Mouse (Mus musculus): ENCODE data around the gene 0610040J01Rik. TPM values are rescaled to one million over a fixed set of nuclear protein-coding genes. Genes with fewer than 3 reads are reported as not detected.

The 0610040J01Rik gene
- total and polyA plus RNA-seq, 2 experiments from 2014 or later: 4.8 to 7.5 TPM

- Histone ChIP-seq H3K27ac (no peak overlapping the region), H3K27me3 (ENCODE audit: insufficient read depth, low read length) (no peaks in the 10 kb centered on the region), H3K4me1 (ENCODE audit: insufficient read depth, low read length) (no peaks in the 10 kb centered on the region), H3K4me2 (ENCODE audit: low read depth, low read length) (no peak overlapping the region), H3K9ac (replicated peaks; ENCODE audit: low read length) (no peak overlapping the region), H3K9me3 (ENCODE audit: low read length) (no peaks in the 10 kb centered on the region), H3K36me3 (ENCODE audit: insufficient read depth, low read length) (no peaks in the 10 kb centered on the region), H3K4me3 (ENCODE audit: low read length) (no peak overlapping the region)
- WGBS: 84% methylated on average over 10 of the region's 10 CpGs
- ATAC-seq (no peak), DNase-seq (ENCODE audit: low spot score) (no peak)
- no peak for TF ChIP-seq CTCF (IDR thresholded peaks at IDR 0.05; ENCODE audit: low read depth)
Measured at GRCm38 (mm10) chr5:63828380-63829185, 16.4 kb downstream of the 0610040J01Rik start.

DNA sequence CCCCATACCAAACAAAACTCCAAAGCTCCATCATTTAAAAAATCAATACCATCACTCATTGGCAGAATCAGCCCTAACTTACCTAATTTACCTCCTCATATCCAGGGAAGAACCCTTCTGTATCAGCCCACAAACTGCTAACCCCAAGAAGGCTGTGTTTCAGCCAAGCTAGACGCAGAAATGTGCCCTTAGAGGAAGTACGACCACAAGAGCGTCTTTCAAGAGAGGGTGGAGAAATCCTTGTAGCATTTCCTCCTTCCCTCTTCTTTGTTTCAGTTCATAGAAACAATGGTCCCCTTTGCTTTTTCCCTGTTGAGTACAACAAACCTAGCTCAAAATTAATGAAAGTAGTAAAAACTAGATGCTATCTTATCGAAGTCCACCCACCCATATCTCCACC is 18.9 kb downstream of the 0610040J01Rik start:
- Histone ChIP-seq H3K9me3 (ENCODE audit: low read length) (no peaks in the 10 kb centered on the region), H3K27me3 (ENCODE audit: insufficient read depth, low read length) (no peaks in the 10 kb centered on the region), H3K9ac (replicated peaks; ENCODE audit: low read length) (no peak overlapping the region), H3K27ac (no peak overlapping the region), H3K4me1 (ENCODE audit: insufficient read depth, low read length) (no peaks in the 10 kb centered on the region), H3K4me3 (ENCODE audit: low read length) (no peak overlapping the region), H3K4me2 (ENCODE audit: low read depth, low read length) (no peak overlapping the region), H3K36me3 (ENCODE audit: insufficient read depth, low read length) (no peaks in the 10 kb centered on the region)
- ATAC-seq (no peak), DNase-seq (ENCODE audit: low spot score) (no peak)
- no peak for TF ChIP-seq CTCF (IDR thresholded peaks at IDR 0.05; ENCODE audit: low read depth)
- 89% methylated on average over 4 of the region's 4 CpGs for WGBS

GRCm38 (mm10) chr5:63833955-63834354 is 21.8 kb downstream of the 0610040J01Rik start:
- H3K4me1 ChIP-seq (ENCODE audit: insufficient read depth, low read length): no peaks in the 10 kb centered on the region
- no peaks in the 10 kb centered on the region for H3K27me3 ChIP-seq (ENCODE audit: insufficient read depth, low read length)
- H3K9me3 ChIP-seq (ENCODE audit: low read length): no peaks in the 10 kb centered on the region
- 50% methylated on average over 5 of the region's 5 CpGs for WGBS
- no peak for TF ChIP-seq CTCF (IDR thresholded peaks at IDR 0.05; ENCODE audit: low read depth)
- no peak overlapping the region for H3K27ac ChIP-seq
- no peak for DNase-seq (ENCODE audit: low spot score)
- H3K9ac ChIP-seq (replicated peaks; ENCODE audit: low read length): no peak overlapping the region
- H3K4me3 ChIP-seq (ENCODE audit: low read length): no peak overlapping the region
- ATAC-seq: no peak
- H3K4me2 ChIP-seq (ENCODE audit: low read depth, low read length): no peak overlapping the region
- H3K36me3 ChIP-seq (ENCODE audit: insufficient read depth, low read length): no peaks in the 10 kb centered on the region

- Histone ChIP-seq H3K4me1 (ENCODE audit: insufficient read depth, low read length) (no peaks in the 10 kb centered on the region), H3K4me2 (ENCODE audit: low read depth, low read length) (no peak overlapping the region), H3K36me3 (ENCODE audit: insufficient read depth, low read length) (no peaks in the 10 kb centered on the region), H3K4me3 (ENCODE audit: low read length) (no peak overlapping the region), H3K27me3 (ENCODE audit: insufficient read depth, low read length) (no peaks in the 10 kb centered on the region), H3K27ac (no peak overlapping the region), H3K9me3 (ENCODE audit: low read length) (no peaks in the 10 kb centered on the region), H3K9ac (replicated peaks; ENCODE audit: low read length) (no peak overlapping the region)
- 60% methylated on average over 3 of the region's 3 CpGs for WGBS
- DNase-seq (ENCODE audit: low spot score) (no peak), ATAC-seq (no peak)
- no peak for TF ChIP-seq CTCF (IDR thresholded peaks at IDR 0.05; ENCODE audit: low read depth)
Measured at GRCm38 (mm10) chr5:63834435-63834834, 22.3 kb downstream of the 0610040J01Rik start.

DNA sequence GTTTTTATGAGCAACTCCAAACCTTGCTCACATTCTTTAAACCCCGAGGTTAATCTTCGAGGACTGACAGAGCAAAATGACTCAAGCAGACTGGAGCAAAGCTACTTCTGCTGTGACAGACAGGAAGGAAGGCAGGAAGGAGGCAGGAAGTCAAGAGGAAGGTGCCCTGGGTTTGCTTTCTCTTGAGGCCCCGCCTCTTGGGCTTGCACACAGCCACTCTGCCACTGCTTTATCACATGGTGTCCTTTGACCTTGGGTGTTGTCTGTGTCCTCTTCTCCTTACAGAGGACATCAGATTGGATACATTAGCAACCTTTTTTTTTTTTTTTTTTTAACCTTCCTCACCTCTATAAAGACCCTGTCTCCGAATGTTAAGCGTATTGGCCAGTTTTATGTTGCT is 25.0 kb downstream of the 0610040J01Rik start:
- DNase-seq (ENCODE audit: low spot score) (no peak), ATAC-seq (no peak)
- 86% methylated on average over 5 of the region's 5 CpGs for WGBS
- Histone ChIP-seq H3K4me1 (ENCODE audit: insufficient read depth, low read length) (no peaks in the 10 kb centered on the region), H3K4me3 (ENCODE audit: low read length) (no peak overlapping the region), H3K36me3 (ENCODE audit: insufficient read depth, low read length) (no peaks in the 10 kb centered on the region), H3K27ac (no peak overlapping the region), H3K9ac (replicated peaks; ENCODE audit: low read length) (no peak overlapping the region), H3K4me2 (ENCODE audit: low read depth, low read length) (no peak overlapping the region), H3K27me3 (ENCODE audit: insufficient read depth, low read length) (no peaks in the 10 kb centered on the region), H3K9me3 (ENCODE audit: low read length) (no peaks in the 10 kb centered on the region)
- TF ChIP-seq CTCF (IDR thresholded peaks at IDR 0.05; ENCODE audit: low read depth): no peak

DNA sequence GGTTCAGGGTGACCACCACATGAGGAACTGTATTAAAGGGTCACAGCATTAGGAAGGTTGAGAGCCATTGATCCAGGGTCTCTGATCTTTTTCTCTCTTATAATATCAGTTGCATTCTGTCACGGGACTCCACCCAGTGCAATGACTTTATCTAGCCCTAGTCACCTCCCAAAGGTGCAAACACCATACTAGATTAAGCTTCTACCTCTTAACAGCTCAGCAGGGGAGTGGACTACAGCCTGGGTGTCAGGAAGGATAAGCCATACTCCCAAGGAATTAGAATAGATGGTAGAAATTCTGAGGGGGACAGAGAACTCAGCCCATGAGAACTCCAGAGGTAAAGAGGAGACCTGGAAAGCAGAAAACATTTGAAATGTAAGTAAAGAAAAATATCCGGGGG is 25.7 kb downstream of the 0610040J01Rik start:
- H3K4me2 ChIP-seq (ENCODE audit: low read depth, low read length): no peak overlapping the region
- no peak for ATAC-seq
- no peaks in the 10 kb centered on the region for H3K4me1 ChIP-seq (ENCODE audit: insufficient read depth, low read length)
- H3K9me3 ChIP-seq (ENCODE audit: low read length): no peaks in the 10 kb centered on the region
- WGBS: 100% methylated on average over 2 of the region's 2 CpGs
- H3K27ac ChIP-seq: no peak overlapping the region
- H3K27me3 ChIP-seq (ENCODE audit: insufficient read depth, low read length): no peaks in the 10 kb centered on the region
- TF ChIP-seq CTCF (IDR thresholded peaks at IDR 0.05; ENCODE audit: low read depth): no peak
- H3K4me3 ChIP-seq (ENCODE audit: low read length): no peak overlapping the region
- no peak for DNase-seq (ENCODE audit: low spot score)
- H3K9ac ChIP-seq (replicated peaks; ENCODE audit: low read length): no peak overlapping the region
- H3K36me3 ChIP-seq (ENCODE audit: insufficient read depth, low read length): no peaks in the 10 kb centered on the region

DNA sequence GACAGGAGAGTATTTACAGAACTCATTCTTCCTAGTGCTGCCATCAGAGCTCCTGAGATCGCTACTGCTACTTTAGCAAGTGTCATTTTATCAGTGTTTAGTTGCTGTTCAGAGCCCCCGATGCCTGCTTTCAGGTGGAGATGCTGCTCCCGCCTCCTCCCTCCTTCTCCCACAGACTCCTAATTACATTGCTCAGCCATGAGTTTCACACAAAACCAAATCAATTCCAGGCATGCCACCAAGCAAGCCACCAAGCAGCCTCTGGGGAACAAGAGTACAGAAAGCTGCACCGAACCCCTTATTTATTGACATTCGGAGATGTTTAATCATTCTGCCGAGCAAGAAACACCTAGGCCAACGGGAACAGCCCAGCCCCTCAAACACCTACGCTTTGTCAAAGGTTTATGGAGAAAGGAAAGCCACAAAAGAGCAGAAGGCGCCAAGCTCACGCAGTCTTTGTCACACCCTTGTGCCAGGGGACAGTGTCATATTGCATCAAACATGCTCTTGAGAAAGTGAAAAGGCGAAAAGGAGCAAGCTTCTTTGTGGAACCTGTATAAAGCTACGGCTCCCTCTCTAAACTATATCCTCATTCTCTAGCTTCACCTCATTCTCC is 27.7 kb downstream of the 0610040J01Rik start:
- DNase-seq (ENCODE audit: low spot score): peak; percentile 16
- no peaks in the 10 kb centered on the region for H3K36me3 ChIP-seq (ENCODE audit: insufficient read depth, low read length)
- no peak overlapping the region for H3K4me2 ChIP-seq (ENCODE audit: low read depth, low read length)
- H3K27me3 ChIP-seq (ENCODE audit: insufficient read depth, low read length): no peaks in the 10 kb centered on the region
- H3K27ac ChIP-seq: no peak overlapping the region
- no peak overlapping the region for H3K4me3 ChIP-seq (ENCODE audit: low read length)
- H3K9ac ChIP-seq (replicated peaks; ENCODE audit: low read length): no peak overlapping the region
- no peaks in the 10 kb centered on the region for H3K9me3 ChIP-seq (ENCODE audit: low read length)
- no peaks in the 10 kb centered on the region for H3K4me1 ChIP-seq (ENCODE audit: insufficient read depth, low read length)
- no peak for TF ChIP-seq CTCF (IDR thresholded peaks at IDR 0.05; ENCODE audit: low read depth)
- ATAC-seq: 0 out of 2 replicates have a peak, but pooled peaks have one; percentile 18
- WGBS: 66% methylated on average over 12 of the region's 12 CpGs
